Mouse (Mus musculus): ENCODE data around the gene Ugt1a7c. TPM values are rescaled to one million over a fixed set of nuclear protein-coding genes. Genes with fewer than 3 reads are reported as not detected.

The Ugt1a7c gene
- total RNA-seq, 2 experiments from 2014 or later: 1.2 to 1.3 TPM

DNA sequence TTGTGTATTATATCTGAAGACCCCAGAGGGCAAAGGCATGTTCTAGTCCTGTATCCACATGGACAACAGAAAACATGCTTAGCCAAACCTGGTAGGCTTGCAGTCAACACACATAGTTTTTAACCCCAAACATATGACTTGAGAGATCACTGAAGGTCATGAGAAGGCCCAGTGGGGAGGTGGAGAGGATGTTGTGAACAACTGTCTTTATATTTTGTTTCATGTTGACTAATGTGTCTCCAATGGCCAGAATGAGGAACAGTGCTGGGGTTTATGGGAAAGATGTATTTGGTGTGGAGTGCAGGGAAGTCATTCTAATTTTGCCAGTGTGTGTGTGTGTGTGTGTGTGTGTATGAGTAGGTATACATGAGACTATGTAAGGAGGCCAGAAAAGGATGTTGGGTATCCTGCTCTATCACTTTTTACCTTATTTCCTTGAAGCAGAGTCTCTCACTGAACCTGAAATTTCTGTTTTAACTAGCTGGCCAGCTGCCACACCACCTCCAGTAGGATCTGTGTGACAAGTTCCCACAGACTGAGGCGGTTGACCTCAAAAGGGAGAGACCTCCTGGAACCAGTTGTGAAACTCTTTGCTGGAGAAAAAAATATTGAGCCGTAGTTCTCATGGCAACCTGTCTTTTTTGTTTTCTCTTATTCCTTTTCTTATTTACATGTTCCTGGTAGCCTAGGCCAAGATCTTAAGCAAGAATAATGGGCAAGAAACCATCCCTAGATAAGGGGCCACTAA lies 129.3 kb downstream of the Ugt1a7c start:
- peak; percentile 29 to 49 for DNase-seq

GRCm38 (mm10) chr1:88225301-88225700 lies 130.4 kb downstream of the Ugt1a7c start:
- peak in 1 of 2 experiments; percentile 14 for DNase-seq

- peak; percentile 3 to 14 for DNase-seq
Measured at GRCm38 (mm10) chr1:88225741-88226140, 130.9 kb downstream of the Ugt1a7c start.

DNA sequence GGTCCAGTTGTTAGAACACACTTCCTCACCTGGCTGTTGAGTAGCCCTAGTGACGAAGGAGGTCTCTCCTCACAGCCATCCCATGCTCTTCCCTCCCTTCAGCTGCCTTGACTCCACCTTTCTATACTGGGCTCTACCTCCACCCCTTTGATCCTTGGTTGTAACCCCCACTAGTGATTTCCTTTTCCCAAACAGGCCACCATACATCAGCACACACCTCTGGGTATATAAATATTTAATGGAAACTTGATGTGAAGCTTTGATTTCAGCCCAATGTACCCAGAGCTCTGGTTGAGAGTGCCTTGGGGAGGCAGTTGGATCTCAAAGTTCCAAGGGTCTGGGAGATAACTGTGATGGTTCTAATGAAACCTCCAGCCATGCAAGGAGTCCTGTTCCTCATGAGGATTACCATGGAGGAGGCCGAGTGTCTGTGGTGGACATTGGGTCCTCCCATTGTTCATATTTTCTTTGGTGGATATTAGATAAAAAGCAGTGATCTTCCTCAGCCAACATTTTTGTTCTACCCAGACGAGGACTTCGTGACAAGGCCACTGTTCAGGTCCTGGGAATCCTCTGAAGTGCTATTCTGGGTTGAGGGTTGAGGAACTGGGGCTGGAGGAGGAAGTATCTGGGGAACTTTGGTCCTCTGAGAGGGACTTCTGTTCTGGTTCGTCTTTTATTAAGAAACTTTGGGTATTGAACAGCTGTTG lies 132.0 kb downstream of the Ugt1a7c start, which contains the start of gene Mroh2a:
Gene Mroh2a, plus strand, starts transcription at position 317 of the 710 bp plus-strand sequence.
- peak; percentile 45 to 78 for DNase-seq

- DNase-seq: peak; percentile 22 to 24
Measured at GRCm38 (mm10) chr1:88227482-88227881, 132.6 kb downstream of the Ugt1a7c start.

DNA sequence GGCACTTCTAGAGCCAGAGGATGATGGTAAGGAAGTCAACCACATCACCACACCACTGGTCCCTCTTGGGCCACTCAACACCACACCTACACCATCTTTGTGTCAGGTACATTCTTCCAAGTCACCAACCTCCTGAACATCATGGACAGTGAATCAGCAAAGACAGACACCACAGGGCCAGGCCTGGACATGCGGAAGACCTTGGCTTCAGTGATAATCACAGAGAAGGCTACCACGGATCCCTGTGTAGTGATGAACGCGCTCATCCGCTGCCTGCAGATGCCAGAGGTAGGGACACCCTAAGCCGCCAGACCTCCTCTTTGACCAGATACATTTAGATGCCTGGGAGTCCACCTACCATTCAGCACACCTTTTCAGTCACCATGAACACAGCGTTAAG lies 133.3 kb downstream of the Ugt1a7c start:
- peak; percentile 6 to 16 for DNase-seq

DNA sequence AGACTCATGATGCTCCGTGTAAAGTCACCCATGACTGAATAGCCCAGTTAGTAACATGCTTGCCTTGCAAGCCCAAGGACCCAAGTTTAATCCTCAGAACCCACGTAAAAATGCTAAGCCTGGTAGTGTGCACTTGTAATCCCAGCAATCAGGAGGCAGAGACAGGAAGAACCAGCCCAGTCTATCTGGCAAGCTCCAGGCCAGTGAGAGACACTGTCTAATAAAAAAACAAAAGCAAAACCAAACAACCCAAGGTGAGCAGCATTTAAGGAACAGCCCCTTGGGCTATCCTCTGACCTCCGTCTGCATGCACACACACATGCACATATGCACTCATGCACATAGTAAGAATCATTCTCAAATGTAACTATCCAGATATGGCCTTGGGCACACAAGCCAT lies 134.7 kb downstream of the Ugt1a7c start:
- DNase-seq: no peak

GRCm38 (mm10) chr1:88229986-88230385 lies 135.1 kb downstream of the Ugt1a7c start:
- DNase-seq: no peak

DNA sequence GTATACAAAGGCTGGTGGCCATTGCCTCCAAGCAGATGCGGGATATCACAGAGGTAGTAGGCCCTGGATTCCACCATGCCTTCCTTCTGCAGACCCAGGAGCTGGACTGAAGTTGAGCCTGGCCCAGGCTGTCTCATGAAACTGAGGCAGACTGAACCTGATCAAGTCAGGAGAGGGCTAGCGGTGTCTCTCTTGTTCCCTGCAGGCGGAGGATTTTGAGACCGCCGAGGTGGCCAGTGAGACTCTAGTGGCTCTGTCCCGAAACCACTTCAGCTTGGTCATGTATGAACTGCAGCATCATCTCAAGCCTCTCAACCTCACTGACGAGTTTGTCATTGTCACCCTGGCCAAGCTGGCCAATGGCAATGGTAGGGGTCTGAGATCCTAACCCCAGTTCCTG lies 135.6 kb downstream of the Ugt1a7c start:
- DNase-seq: no peak

DNA sequence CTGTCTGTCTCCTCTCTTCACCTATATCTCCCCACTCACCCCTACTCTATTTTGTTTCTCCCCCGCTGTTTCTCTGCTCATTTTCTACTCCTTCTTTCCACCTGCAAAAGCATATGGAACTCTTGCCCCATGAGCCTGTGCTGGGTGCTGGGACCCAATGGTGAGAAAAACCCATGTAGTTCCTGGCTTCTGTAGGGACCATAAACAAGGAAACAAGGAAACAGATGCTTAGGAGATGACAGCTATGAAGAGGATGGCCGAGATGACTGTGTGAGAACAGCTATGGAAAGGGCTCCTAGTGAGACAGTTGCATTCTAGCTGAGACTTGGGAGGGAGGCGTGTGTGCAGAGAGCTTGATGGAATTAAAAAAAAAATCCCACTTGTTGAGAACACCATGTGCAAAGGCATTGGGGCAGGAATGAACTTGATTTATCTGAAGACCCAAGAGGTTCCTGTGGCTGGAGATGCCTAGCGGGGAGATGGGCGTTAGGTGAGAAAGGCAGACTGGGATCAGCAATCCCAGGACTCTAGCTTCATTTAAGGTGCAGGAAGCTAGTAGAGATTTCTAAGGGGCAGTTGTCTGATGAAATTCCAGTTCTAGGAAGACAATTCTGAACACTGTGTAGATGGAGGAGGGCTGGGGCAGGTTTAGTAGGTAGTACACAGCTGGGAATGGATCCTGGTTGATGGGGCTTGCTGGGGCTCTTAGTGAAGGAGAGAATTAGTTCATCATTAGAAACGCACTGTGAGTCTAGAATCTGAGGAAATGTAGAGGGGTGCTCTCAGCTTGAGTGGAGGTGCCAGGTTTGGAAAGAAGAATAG lies 136.3 kb downstream of the Ugt1a7c start:
- no peak for DNase-seq

DNA sequence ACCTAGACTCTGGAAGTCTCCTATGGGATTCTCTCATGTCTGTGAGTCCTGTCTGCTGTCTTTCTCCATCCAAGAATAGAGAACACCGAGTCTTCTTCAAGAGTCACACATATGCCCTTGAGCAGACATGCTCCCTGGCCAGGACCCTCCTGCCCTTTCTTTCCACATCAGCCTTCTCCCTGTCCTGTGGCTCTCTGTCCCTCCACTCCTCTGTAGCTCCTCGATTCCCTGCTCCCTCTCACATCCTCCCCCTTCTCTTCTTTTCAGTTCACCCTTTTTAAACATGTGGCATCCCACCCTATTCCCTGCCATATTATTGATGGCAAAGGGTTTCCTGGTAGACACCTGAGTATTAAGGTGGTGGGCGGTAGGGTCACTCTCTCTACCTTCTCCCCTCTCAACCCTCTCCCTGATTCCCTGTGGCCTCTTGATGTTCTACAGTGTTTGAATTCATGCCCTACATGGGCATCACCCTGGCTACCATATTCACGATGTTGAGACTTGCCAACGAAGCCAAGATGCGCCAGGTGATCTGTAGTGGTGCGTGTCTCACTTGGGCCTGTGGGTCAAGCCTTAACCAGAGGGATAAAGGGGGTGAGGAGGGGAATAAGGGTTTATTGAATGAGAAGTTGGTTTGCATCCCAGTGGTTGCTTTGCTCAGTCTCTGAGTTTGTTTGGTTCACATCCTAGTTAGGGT lies 137.1 kb downstream of the Ugt1a7c start:
- no peak for DNase-seq

GRCm38 (mm10) chr1:88232664-88233380 lies 138.0 kb downstream of the Ugt1a7c start:
- no peak for DNase-seq

- no peak for DNase-seq
Measured at GRCm38 (mm10) chr1:88233421-88234247, 138.8 kb downstream of the Ugt1a7c start.

GRCm38 (mm10) chr1:88234248-88234610 lies 139.4 kb downstream of the Ugt1a7c start:
- no peak for DNase-seq

- DNase-seq: no peak
Measured at GRCm38 (mm10) chr1:88234646-88235045, 139.8 kb downstream of the Ugt1a7c start.

DNA sequence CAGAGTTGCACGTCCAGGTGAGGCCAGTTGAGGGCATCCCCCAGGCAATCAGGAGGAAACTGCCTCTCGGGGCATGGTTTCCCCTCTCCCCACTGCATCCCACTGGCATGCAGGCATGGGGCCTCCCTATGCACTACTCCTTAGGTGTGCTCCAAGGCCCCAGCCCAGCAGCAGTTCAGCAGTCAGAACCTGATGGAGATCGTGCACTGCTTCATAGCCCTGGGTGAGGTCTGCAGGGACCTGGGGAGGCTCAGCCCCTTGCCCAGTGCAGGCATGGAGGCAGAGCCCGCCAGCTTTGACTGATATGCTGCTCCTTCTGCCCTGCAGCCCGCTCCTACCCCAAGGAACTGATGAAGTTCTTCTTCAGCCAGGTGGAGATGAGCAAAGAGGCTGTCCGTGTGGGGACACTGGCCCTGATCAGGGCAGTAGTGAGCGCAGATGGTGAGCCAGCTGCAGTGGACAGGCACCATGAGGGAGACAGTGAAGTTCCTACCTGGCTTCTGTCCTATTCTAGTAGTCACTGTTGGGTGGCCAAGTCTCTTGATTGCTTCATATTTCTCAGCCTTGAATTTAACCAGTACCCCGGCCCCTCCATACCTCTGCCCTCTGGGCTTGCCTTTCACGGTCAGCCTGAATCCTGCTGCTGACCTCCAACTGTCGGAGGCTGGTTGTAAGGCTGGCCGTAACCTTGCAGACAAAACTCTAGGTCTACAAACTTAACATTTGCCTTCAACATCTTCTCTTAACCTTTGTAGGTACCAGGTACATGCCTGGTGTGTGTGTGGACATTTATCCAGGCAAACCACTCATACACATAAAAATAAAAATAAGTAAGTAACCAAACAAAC lies 140.4 kb downstream of the Ugt1a7c start:
- no peak for DNase-seq

GRCm38 (mm10) chr1:88235894-88236415 lies 141.1 kb downstream of the Ugt1a7c start:
- no peak for DNase-seq

GRCm38 (mm10) chr1:88237311-88237710 lies 142.4 kb downstream of the Ugt1a7c start:
- DNase-seq: no peak

GRCm38 (mm10) chr1:88238771-88239170 lies 143.9 kb downstream of the Ugt1a7c start:
- DNase-seq: no peak

All from heart, adult 18-20 months (tissue).